Mouse (Mus musculus) ES-E14 (cell line): ENCODE measurements at regions not wholly inside any gene's neighbourhood (a gene's known extent, or its start where the extent isn't known, plus 50 kb on each side); places are given as distances from the start of the nearest gene placed in this dataset.

ENCODE experiments used
- CHD2 ChIP-seq: IDR thresholded peaks from 2 replicates; pipeline ENCODE4 v1.6.1; 2014; ENCODE audit warnings: mild to moderate bottlenecking, low read depth, low read length, inconsistent platforms
- HCFC1 ChIP-seq: IDR thresholded peaks from 2 replicates; pipeline ENCODE4 v1.6.1; 2012; ENCODE audit warnings: low read length, inconsistent platforms, borderline replicate concordance; ENCODE audit not compliant: insufficient read depth
- MAFK ChIP-seq: IDR thresholded peaks from 2 replicates; pipeline ENCODE4 v1.6.1; 2014; ENCODE audit warnings: mild to moderate bottlenecking, low read depth, low read length, inconsistent platforms; ENCODE audit not compliant: insufficient read depth
- ZC3H11A ChIP-seq: IDR thresholded peaks from 2 replicates; pipeline ENCODE4 v1.6.1; 2012; ENCODE audit warnings: low read depth, mild to moderate bottlenecking, inconsistent platforms, low read length, borderline replicate concordance
- ZNF384 ChIP-seq: IDR thresholded peaks from 2 replicates; pipeline ENCODE4 v1.6.1; 2012; ENCODE audit warnings: low read depth, low read length, inconsistent platforms

DNA sequence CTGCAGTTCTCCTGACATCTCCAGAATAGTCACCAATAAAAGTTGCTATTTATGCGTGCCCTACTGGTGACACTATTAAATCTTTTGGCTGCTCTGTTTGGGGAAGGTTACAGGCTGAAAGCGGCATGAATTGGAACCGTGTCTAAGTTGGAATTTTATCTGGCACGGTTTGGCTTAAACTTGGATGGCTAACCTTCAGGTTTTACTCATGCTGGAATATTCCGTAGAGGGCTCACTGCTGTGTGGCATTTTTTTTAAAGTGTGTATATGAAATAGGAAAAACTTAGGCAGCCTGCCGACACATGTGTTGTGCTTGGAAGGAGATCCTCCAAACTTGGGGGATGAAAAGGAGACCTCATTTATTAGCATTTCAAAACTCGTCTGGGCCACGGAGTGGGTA lies 489.0 kb upstream of the Mgmt start:
- no peak for TF ChIP-seq CHD2
- TF ChIP-seq HCFC1 = no peak
- no peak for TF ChIP-seq ZNF384
- TF ChIP-seq MAFK = no peak
- no peak for TF ChIP-seq ZC3H11A
